Mouse (Mus musculus) megakaryocyte progenitor cell, adult 5-6 weeks (primary cell): ENCODE measurements at regions not wholly inside any gene's neighbourhood (a gene's known extent, or its start where the extent isn't known, plus 50 kb on each side); places are given as distances from the start of the nearest gene placed in this dataset.

Experiments
- ATAC-seq: replicated peaks from 2 replicates; pipeline ENCODE4 v1.8.0; 2016; ENCODE audit warnings: mild to moderate bottlenecking, moderate TSS enrichment, inconsistent platforms; ENCODE audit not compliant: poor library complexity

DNA sequence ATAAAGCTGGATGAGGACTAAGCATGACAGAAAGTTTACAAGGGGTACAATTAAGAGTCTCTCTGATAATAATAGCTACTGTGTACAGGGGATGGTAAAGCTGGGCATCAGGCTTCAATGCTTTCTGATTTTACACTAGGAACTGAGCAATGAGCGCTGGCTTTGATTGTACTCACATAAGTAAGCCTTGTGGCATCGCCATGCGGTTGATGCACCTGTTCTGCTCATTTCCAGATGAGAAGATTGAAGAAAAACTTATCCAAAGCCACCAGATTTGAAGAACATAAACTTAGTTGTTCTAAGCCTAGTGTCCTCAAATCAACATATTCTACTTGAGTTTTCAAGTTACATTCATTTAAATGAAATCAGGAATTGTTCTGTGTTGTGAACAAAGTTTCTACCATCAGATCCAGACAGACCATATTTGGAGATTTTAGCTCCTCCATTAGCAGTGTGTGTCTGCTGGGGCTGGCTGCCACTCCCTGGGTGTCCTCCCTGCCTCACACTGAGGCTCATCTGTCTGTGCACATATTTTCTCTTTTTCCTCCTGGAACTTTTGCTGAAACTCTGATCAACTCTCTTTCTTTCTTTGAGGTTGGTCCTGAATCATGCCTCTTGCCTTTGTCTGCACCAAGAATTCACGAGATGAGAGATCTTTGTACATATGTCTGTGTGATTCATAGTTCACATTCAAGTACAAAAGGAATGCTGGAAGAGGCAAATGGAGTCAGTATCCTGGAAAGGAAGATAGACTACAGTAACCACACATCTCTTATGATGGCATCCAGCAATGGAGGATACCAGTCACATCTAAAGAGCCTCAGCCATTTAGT lies 68.2 kb upstream of the Ifne start:
- no peak for ATAC-seq

- no peak for ATAC-seq
Measured at GRCm38 (mm10) chr4:88941955-88942354, 62.0 kb upstream of the Ifne start.

- no peak for ATAC-seq
Measured at GRCm38 (mm10) chr4:88940670-88941069, 60.7 kb upstream of the Ifne start.

- ATAC-seq = no peak
Measured at GRCm38 (mm10) chr4:88939397-88939796, 59.4 kb upstream of the Ifne start.

DNA sequence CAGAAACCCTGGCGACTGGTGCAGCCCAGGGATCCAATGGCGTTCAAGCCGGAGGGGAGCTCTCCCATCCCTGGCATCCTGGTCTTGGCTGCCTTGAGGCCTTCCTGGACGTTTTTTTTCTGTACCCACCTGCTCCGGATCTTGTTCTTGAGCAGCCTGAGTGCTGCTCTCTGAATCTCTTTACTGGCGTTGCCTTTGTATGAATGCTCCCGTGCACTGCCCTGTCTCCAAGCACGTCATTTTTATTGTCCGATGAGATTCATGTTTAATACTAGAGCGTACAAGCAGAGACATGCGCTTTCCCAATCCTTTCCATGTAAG lies 58.7 kb upstream of the Ifne start:
- ATAC-seq = no peak; the same call in 1 of the 2 replicates

DNA sequence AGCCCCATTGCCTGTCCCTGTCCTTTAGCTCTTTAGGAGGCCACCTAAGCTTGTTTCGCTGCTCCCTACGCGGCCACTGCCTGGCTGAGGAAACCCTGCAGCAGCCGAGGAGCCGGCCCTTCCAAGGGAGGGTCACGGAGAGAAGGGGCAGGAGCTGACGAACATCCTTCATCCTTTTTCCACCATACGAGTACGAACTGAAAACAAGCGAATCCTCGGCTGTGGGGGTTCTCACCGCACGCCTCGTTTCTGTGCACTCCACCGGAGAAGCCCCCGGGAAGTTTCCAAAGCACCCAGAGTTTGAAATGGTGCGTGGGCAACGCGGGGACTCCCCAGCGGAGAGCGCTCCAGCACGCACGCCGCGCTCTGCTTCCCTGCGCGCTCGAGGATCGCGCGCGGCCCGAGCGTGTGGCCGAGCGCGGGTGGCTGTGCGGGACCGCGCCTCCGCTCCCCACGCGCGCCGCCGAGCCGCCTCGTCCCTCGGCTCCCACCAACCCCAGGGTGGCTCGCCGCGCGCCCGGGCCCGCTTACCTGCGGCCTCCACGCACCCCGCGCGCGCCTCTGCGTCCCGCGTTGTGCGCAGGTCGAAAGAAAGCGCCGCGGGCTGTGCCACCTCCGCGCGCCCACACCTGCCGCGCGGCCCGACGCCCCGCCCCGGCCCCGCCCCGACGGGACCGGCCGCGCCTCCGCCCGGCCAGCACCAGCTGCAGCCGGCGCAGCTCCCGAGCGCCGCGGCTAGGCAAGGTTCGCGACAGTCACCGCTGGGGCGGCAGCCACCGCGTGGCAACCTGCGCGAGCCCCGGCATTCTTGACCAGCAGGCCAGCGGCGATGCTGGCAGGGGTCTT lies 58.1 kb upstream of the Ifne start:
- ATAC-seq = peak; percentile 92

DNA sequence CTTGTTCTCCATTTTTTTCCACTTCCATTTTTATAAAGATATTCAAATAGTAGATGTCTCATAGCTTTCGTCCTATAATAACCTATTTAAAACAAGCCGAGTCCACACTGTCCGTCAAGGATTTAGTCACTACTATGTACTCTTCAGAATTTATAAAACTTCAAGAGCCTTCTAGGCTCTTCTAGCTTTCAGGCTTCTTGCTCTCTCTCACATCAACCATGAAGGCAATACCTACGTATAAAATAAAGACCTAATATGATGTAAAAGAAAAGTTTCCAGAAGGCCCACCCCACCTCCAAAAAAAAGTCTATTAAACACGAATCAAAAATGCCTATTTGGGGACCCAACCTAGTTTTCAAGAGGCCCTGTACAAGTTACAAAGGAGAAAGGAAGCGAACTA lies 57.0 kb upstream of the Ifne start:
- no peak for ATAC-seq

GRCm38 (mm10) chr4:88935901-88936300 lies 55.9 kb upstream of the Ifne start:
- ATAC-seq = no peak

DNA sequence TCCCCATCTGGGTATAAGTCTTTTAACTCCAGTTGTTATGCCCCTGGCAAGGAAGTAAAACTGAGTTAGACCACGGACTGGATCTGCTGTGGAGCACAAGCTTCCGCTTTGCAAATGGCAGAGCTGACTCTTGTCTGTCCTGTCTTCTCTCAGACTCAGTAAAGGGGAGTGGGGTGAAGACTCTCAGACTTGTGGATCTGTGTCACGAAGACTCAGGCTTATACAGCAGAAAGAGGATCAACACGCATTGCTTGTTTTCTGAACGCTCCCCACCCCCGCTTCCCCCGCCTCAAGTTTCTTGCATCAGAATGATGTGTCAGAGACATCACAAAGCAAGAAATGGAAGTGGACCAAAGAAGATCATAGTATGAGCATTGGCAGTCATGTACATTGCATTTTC lies 55.3 kb upstream of the Ifne start:
- ATAC-seq = no peak

DNA sequence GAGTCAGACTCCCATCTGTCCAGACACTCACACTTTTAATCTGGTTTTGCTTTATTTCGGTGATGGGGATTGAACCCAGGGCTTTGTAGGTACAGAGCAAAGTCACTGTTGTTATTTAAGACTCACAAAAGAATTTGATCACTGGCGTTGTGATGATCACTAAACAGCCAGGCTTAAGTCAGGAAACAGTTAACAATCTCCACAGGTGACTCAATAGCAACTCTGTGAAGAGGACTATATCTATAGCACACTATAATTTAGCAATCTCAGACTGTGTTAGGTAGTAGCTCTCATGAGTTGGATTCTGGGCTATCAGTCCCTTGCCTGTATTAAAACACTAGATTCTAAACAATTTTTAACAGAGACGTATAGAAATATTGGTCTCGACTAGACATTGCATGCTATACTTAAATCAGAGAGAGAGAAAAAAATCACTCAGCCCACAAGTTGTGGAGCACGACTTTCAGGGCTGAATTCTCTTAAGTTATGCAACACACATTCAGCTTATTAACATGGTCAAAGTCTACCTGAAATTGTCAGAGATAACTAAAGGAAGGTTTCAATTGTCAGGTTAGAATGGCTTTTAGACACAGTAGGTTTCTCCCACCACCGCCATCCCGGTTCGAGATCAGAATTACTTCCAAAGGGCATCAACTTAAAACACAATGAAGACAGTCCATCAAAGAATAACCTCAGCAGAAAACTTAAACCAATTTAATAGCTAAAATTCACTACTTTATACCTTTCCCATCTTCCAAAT lies 54.4 kb upstream of the Ifne start:
- no peak for ATAC-seq

DNA sequence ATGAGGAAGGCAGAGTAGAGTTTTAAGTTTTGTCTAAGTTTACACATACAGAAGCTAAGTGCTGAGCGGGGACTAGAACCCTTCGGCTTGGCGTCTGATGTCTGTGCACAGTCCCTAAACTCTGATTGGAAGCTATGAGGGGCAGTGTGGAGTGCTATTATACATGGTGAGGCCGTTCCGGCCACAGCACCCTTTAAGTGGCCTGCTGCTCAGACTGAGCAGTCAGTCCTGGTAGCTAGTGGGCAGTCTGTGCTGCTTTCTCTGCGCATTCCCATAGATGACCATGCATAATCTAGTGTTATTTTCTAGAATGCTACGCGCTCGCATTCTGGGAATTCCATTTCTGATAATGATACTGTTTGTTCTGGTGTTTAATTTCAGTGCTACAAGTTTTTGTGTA lies 51.2 kb upstream of the Ifne start:
- ATAC-seq = no peak
